Mouse (Mus musculus) mature B cell (primary cell): ENCODE results near the gene 0610037L13Rik.

Experiments used
- in situ Hi-C: fragments of 300-500 bp; cut with MboI; formaldehyde crosslinking; loops from 2 replicates; pipeline ENCODE4 v1.14.3; 2019

The 0610037L13Rik gene

GRCm38 (mm10) chr4:107889731-107890432, at the start of gene 0610037L13Rik:
TSS of gene 0610037L13Rik (plus strand) at chr4:107889813.
- in situ Hi-C loops, result no loop called here

GRCm38 (mm10) chr4:107843687-107844086, 45.9 kb upstream of the 0610037L13Rik start:
- in situ Hi-C loops, result no loop called here

- in situ Hi-C loops, result no loop called here
These were observed 44.6 kb upstream of the 0610037L13Rik start for GRCm38 (mm10) chr4:107844971-107845370.

- in situ Hi-C loops, result no loop called here
These were observed 42.8 kb upstream of the 0610037L13Rik start for GRCm38 (mm10) chr4:107846795-107847194.

- in situ Hi-C loops, result no loop called here
These were observed 41.1 kb upstream of the 0610037L13Rik start for GRCm38 (mm10) chr4:107848546-107848945.

GRCm38 (mm10) chr4:107849621-107850020, 40.0 kb upstream of the 0610037L13Rik start:
- in situ Hi-C loops, result no loop called here

GRCm38 (mm10) chr4:107850091-107850490, 39.5 kb upstream of the 0610037L13Rik start:
- in situ Hi-C loops, result no loop called here

GRCm38 (mm10) chr4:107853333-107853732, 36.3 kb upstream of the 0610037L13Rik start:
- in situ Hi-C loops, result no loop called here

- in situ Hi-C loops, result no loop called here
These were observed 35.8 kb upstream of the 0610037L13Rik start for GRCm38 (mm10) chr4:107853836-107854235.

GRCm38 (mm10) chr4:107856958-107857686, 32.5 kb upstream of the 0610037L13Rik start:
- in situ Hi-C loops, result no loop called here

GRCm38 (mm10) chr4:107858995-107859394, 30.6 kb upstream of the 0610037L13Rik start:
- in situ Hi-C loops, result no loop called here

GRCm38 (mm10) chr4:107864866-107865265, 24.7 kb upstream of the 0610037L13Rik start:
- in situ Hi-C loops, result no loop called here

- in situ Hi-C loops, result no loop called here
These were observed 10.2 kb upstream of the 0610037L13Rik start, which contains the start of gene Magoh for GRCm38 (mm10) chr4:107879254-107880050. TSS of gene Magoh (plus strand) at chr4:107879755.

GRCm38 (mm10) chr4:107881631-107882030, 8.0 kb upstream of the 0610037L13Rik start:
- in situ Hi-C loops, result no loop called here

- in situ Hi-C loops, result no loop called here
These were observed 3.2 kb upstream of the 0610037L13Rik start for GRCm38 (mm10) chr4:107886371-107886770.

GRCm38 (mm10) chr4:107889385-107889730, 255 bp upstream of the 0610037L13Rik start:
- in situ Hi-C loops, result no loop called here

- in situ Hi-C loops, result no loop called here
These were observed 3.0 kb downstream of the 0610037L13Rik start for GRCm38 (mm10) chr4:107892663-107893062.

GRCm38 (mm10) chr4:107899211-107899927, 9.8 kb downstream of the 0610037L13Rik start:
- in situ Hi-C loops, result no loop called here

GRCm38 (mm10) chr4:107900206-107900605, 10.6 kb downstream of the 0610037L13Rik start:
- in situ Hi-C loops, result no loop called here

- in situ Hi-C loops, result no loop called here
These were observed 14.6 kb downstream of the 0610037L13Rik start for GRCm38 (mm10) chr4:107904252-107904651.

GRCm38 (mm10) chr4:107906561-107906960, 16.9 kb downstream of the 0610037L13Rik start:
- in situ Hi-C loops, result no loop called here

GRCm38 (mm10) chr4:107910020-107910419, 20.4 kb downstream of the 0610037L13Rik start:
- in situ Hi-C loops, result no loop called here
